Mouse (Mus musculus): ENCODE measurements around the gene Ccdc157.

DNA sequence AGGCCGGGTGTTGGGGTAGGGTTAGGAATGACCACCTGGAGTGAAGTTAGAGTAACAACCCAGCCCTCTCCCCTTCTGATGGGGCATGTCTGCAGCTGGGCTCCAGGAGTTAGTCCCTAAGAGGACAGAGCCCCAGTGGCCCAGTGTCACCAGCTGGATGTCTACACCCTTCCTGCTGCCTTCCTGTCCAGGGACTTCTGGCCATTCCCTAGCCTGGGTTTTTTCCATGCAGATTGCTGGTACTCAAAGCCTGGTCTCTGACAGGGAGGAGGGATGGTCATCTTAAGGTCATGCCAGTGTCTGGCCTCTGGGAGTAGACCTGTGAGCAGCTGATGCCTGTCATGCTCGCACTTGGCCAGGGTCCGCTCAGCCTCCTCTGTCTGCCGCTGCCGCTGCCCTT is 12.0 kb downstream of the Ccdc157 start:
- TF ChIP-seq POLR2A (IDR thresholded peaks at IDR 0.05; ENCODE audit: low read depth, low read length) (no peak), CTCF (conservative IDR thresholded peaks at IDR 0.05; ENCODE audit: insufficient read depth, insufficient read length, low read depth, low read length) (no peak)

All from kidney, adult 2 months (tissue).